Mouse (Mus musculus) heart, postnatal 14 days (tissue): ENCODE data around the gene Pik3r2. TPM values are rescaled to one million over a fixed set of nuclear protein-coding genes. Genes with fewer than 3 reads are reported as not detected.

Source experiments
- microRNA-seq, 2 experiments: library from miRNA; unstranded; fragments of <30 nt; microRNA quantifications; one replicate each; pipeline ENCODE4 v1.2.0; 2021 to 2022
- total RNA-seq, 2 experiments: library from RNA; stranded (reverse); gene quantifications; 2 replicates each; pipeline ENCODE4 v1.2.3; 2021

Gene Pik3r2
- total RNA-seq, 2 experiments from 2014 or later = 31.4 to 33.1 TPM

Small RNAs within 50 kb of the gene (microRNA-seq; reads per million reads assigned to microRNA genes)
- gene Mir7240 = 1.3 to 59.4 reads per million in 2 experiments

Other genes starting within 250 kb of the Pik3r2 start
- gene Fkbp8, start 249.0 kb downstream of the Pik3r2 start, total RNA-seq = 100 to 1,000 TPM; 150 to 163 TPM
- gene Kxd1, start 248.8 kb downstream of the Pik3r2 start, total RNA-seq = 10 to 100 TPM; 75.3 to 76.6 TPM
- gene Ell, start 237.3 kb downstream of the Pik3r2 start, total RNA-seq = 10 to 100 TPM; 15.5 to 16.5 TPM
- 10 to 100 TPM; 25.8 to 27.7 TPM for gene Isyna1, start 182.3 kb downstream of the Pik3r2 start, total RNA-seq
- gene Ssbp4, start 167.8 kb downstream of the Pik3r2 start, total RNA-seq = 10 to 100 TPM; 39.7 to 46.4 TPM
- 1 to 10 TPM; 1.8 to 2.5 TPM for gene Lrrc25, start 160.6 kb downstream of the Pik3r2 start, total RNA-seq
- gene Gdf15, start 144.3 kb downstream of the Pik3r2 start, total RNA-seq = 1 to 10 TPM in 1 of 2 experiments, under 1 TPM in 1; 0.41 to 1.6 TPM
- 10 to 100 TPM; 38.4 to 46.8 TPM for gene Pgpep1, start 116.3 kb downstream of the Pik3r2 start, total RNA-seq
- 10 to 100 TPM; 75.0 to 76.5 TPM for gene Lsm4, start 103.5 kb downstream of the Pik3r2 start, total RNA-seq
- gene Jund, start 77.8 kb downstream of the Pik3r2 start, total RNA-seq = 100 to 1,000 TPM; 159 to 162 TPM
- gene Iqcn, start 73.3 kb downstream of the Pik3r2 start, total RNA-seq = under 1 TPM; 0.10 to 0.12 TPM
- gene Gm3336, start 58.2 kb downstream of the Pik3r2 start, total RNA-seq = not detected
- 1 to 10 TPM; 4.5 to 4.6 TPM for gene Pde4c, start 53.0 kb downstream of the Pik3r2 start, total RNA-seq
- 10 to 100 TPM; 51.6 to 51.9 TPM for gene Rab3a, start 22.0 kb downstream of the Pik3r2 start, total RNA-seq
- gene Mpv17l2, start 15.8 kb downstream of the Pik3r2 start, total RNA-seq = 10 to 100 TPM; 29.3 to 29.9 TPM
- gene Mast3, start 28.3 kb upstream of the Pik3r2 start, total RNA-seq = 10 to 100 TPM in 1 of 2 experiments, 1 to 10 TPM in 1; 9.4 to 11.1 TPM
- gene Il12rb1, start 31.7 kb upstream of the Pik3r2 start, total RNA-seq = under 1 TPM; 0.12 to 0.59 TPM
- 10 to 100 TPM; 22.4 to 23.9 TPM for gene Arrdc2, start 63.0 kb upstream of the Pik3r2 start, total RNA-seq
- gene Kcnn1, start 86.5 kb upstream of the Pik3r2 start, total RNA-seq = 1 to 10 TPM; 3.8 to 4.0 TPM
- 10 to 100 TPM; 38.8 to 40.1 TPM for gene Ccdc124, start 97.2 kb upstream of the Pik3r2 start, total RNA-seq
- under 1 TPM in 1 of 2 experiments, not detected in 1; 0.07 TPM for gene Slc5a5, start 116.0 kb upstream of the Pik3r2 start, total RNA-seq
- gene Rpl18a, start 120.7 kb upstream of the Pik3r2 start, total RNA-seq = 100 to 1,000 TPM; 901 to 988 TPM
- 10 to 100 TPM; 20.5 to 24.8 TPM for gene Map1s, start 129.2 kb upstream of the Pik3r2 start, total RNA-seq